Mouse (Mus musculus) spleen, postnatal 10 days (tissue): Measurements from ENCODE around the gene Amigo1.
A peak's percentile ranks its signal among the peaks of the same experiment; 100 is the strongest.
"Not testable (repeated sequence)": the region's sequence is repeated elsewhere in the genome, so short reads cannot be mapped to it uniquely, and the experiment has no call there.

Experiments used
- DNase-seq, 2 experiments: peaks; one replicate each; pipeline ENCODE4 v3.0.0; 2021 to 2022; ENCODE audit warnings: low spot score in 2 of 2

Gene Amigo1

DNA sequence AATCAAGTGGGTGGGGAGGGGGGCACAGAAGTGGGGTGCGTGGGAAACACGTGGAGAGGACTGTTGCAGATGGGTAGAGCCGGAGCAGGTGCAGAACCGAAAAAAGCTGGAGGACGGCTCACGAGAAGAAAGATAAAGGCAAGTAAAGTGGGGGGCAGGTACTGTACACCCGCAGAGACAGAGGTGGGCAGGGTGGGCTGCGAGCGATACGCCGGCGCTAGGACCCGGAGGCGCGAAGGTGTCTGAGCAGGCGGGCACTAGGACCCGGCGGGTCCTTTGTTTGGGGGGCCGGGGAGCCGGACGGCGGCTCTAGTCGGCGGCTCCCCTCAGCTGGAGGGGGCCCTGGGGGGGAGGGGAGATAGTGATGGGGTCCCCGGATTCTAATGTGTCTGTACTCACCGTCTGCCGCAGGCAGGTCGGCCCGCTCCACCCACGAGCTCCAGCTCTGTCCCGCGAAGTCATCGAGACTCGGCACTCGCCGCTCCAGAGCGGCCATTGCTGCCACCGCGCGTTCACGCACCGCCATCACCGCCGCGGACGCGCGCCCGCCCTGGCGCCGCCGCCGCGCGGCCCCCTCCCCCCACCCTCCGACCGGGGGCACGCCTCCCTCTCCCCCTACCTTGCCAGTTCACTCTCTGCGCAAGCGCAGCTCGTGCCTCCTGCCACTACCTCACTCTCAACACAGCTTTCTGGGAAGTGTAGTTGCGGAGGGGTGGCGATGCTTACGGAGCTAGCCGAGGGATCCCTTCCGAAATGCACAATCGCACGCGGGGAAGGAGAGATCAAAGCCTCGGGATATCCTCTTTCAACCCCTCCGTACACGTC is 24.0 kb downstream of the Amigo1 start:
- peak; percentile 81 to 90 for DNase-seq

DNA sequence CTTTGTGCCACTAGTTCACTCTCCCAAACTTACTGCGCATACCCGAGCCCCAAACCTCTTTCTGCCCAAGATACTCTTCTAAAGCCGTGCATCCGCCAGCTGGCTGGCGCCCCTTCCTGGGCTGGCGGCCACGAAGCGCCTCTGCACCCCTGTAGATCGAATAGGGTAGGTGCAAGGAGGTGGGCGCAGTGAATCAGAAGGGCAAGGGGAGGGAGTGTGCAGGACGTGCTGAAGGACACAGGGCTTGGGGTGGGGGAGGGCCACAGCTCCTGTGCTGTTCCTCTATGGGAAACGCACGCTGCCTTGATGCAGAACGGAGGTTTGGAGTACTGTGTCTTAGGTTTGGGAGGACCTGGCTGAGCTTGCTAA is 24.6 kb downstream of the Amigo1 start, which contains the start of gene Atxn7l2:
Atxn7l2 (minus strand) TSS at position 164 of the 369 bp plus-strand sequence.
- DNase-seq: no peak

GRCm38 (mm10) chr3:108211845-108212244 is 25.7 kb downstream of the Amigo1 start:
- DNase-seq: no peak

- DNase-seq: no peak
Observed at GRCm38 (mm10) chr3:108212406-108212805, 26.3 kb downstream of the Amigo1 start.

DNA sequence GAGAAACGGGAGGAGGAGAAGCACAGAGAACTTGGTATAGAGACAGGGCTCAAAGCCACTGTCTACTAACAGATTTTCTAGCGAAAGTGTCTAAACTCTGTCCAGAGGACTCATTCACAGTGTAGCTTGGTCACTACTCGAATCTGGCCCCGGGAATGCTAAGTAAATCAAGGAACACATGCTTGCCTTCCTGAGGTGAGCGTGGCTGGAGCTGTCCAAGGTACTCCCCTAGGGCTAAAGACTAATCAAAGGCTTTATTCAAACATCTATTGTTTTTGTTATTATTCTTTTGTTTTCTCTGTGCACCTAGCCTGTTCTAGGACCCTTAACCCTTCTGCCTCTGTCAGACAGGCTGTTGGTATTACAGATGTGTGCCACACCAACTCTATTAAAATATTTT is 28.6 kb downstream of the Amigo1 start:
- DNase-seq: no peak

DNA sequence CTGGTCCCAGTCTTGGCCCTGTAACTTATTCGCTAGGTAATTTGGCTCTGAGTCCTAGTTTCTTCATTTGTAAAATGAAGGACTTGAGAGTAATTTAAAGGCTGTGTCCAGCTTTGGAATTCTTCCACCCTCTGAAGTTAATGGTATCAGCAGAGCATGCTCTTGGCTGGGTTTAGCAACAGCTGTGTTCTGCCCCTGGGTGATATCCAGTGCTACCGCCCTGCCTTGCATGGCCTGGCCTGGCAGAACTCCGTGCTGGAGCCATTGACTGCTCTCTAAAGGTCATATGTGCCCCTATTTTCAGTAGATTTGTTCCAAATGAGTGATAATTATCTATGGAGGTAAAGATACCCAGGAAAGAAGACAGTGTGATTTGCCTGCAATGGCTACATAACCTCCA is 34.5 kb downstream of the Amigo1 start:
- DNase-seq: no peak

DNA sequence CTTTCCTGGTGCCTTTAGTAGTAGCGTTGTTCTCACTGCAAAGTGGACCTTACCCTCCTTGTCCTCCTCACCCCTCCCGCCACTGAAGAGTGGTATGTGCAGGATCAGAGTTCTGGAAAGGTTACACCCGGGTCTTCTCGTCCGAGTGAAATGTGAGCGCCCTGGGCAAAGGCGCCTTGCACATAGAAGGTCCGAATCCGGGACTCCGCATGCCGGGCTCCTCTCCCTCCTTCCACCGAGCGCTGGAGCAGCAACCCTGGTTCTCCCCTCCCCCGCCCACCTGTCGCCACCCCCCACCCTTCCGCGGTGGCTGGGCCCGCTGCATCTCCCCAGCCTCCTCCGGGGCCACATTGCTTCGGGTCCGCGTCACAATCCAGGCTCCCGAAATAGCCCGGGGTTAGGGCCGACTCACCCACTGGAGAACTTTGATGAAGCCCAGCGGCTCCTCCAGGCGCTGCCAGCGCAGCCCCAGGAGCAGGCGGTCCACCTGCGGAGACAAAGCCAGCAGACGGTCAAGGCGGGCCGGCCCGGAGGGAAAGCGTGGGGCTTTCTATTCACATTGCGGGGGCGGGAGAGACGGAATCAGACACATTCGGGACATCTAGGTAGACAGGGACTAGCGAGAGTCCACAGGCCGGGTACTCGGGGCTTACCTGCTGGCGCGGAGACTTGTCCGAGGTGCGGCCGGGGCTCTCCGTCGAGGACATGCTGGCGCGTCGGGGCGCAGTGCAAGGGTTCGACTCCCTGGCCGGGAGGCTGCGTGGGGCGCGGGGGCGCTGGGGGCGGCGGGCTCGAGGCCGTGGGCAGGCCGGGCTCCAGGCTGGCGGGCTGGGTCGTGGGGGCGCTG is 39.8 kb downstream of the Amigo1 start:
- DNase-seq: no peak

DNA sequence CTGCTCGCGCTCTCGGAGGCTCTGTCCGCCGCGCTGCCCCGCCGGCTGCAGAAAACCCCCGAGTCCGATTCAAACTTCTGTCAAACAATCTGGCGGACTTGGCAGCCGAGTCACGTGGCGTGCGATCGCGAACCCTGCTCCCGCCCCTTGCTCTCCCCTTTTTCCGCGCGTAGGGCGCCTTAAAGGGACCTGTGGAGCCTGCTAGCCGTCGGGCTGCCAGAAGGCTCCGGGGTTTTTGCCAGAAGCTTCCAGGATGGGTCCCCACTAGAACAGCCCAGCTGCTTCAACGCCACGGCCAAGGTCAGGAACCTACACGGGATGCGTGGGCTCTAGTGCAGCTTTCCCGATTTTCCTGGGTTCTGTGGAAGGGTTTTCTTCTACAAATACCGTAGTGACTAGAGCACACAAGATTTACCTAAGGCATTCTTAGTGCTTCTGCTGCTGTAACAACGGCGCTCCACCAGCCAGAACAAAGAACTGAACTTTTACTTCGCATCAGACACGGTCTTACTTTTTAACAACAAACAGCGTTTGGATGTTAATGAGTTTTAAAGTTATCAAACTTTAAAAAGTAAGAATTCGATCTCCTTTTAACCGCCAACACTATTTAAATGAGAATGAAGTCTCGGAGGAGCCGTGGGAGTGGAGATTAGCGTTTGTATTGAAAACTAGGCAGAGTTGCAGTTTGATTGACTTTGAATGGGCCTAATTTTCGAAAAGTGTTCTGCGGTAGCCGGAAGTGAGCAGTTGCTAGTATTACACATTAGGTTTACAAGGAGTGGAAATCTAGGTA is 40.6 kb downstream of the Amigo1 start, which contains the start of gene Sypl2:
Sypl2 (minus strand) TSS at position 91 of the 793 bp plus-strand sequence.
- no peak for DNase-seq

DNA sequence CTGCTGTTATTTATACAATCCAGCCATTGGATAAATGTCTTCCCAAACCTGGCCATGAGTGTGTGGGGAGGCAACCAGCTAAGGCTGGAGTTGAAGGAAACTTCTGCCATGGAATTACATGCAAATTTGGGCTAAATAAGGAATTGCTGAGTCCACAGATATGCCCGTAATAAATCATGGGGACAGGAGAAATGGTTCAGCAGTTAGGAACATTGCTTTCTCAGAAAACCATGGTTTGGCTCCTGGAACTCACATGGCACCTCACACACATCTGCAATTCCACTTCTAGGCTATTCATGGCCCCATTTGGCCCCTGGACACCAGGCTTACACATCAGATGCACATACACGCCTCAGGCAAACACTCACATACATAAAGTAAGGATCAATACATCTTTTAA is 41.4 kb downstream of the Amigo1 start:
- no peak for DNase-seq

DNA sequence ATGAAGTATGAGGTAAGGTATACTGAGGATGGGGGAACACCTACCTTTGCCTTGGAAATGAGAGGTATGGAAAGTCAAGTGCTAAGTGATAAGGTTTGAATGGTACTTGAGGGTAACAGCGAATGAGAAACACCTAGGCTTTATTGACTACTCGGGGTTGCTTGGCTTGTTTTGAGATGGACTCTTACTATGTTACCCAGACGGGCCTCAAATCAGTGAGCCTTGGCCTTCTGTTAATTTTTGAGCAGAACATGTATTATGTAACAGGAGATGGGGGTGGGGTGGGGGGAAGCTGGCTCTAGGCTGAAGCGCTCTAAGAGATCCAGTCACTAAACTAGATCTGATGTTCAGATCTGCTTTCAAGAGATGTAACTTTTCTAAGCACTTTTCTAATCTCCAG is 45.5 kb downstream of the Amigo1 start:
- DNase-seq: no peak

GRCm38 (mm10) chr3:108237474-108238102 is 51.5 kb downstream of the Amigo1 start:
- DNase-seq: not testable (repeated sequence)

- DNase-seq: no peak
Observed at GRCm38 (mm10) chr3:108241243-108241839, 55.2 kb downstream of the Amigo1 start.
